Mouse (Mus musculus): Measurements from ENCODE around the gene Vps33b.

GRCm38 (mm10) chr7:80232489-80233029, 36.9 kb upstream of the Vps33b start, which contains the start of the genes Cib1 and Gdpgp1:
- TF ChIP-seq POLR2A (IDR thresholded peaks at IDR 0.05; ENCODE audit: control insufficient read depth, extremely low read depth, insufficient read depth, low read length, poor library complexity), result peak; percentile 70
- TF ChIP-seq CTCF (IDR thresholded peaks at IDR 0.05; ENCODE audit: borderline replicate concordance, control insufficient read depth, extremely low read depth, insufficient read depth, low read length, poor library complexity), result peak; percentile 64; the same call in 1 of the 2 replicates

All from thymus, adult 2 months (tissue).